Mouse (Mus musculus) kidney, postnatal 4 days (tissue): ENCODE data around the gene Dapk3.
A peak's percentile ranks its signal among the peaks of the same experiment; 100 is the strongest.

Experiments used
- DNase-seq, 2 experiments: peaks; one replicate each; pipeline ENCODE4 v3.0.0; 2021; ENCODE audit warnings: mixed read lengths in 2 of 2

Dapk3 gene

GRCm38 (mm10) chr10:81146296-81146695 lies 36.5 kb upstream of the Dapk3 start:
- no peak for DNase-seq

- no peak for DNase-seq
Measured at GRCm38 (mm10) chr10:81151261-81151660, 31.5 kb upstream of the Dapk3 start.

GRCm38 (mm10) chr10:81152609-81153008 lies 30.2 kb upstream of the Dapk3 start:
- DNase-seq = no peak

GRCm38 (mm10) chr10:81154313-81154712 lies 28.5 kb upstream of the Dapk3 start:
- DNase-seq = no peak

- no peak for DNase-seq
Measured at GRCm38 (mm10) chr10:81154736-81155135, 28.1 kb upstream of the Dapk3 start.

- peak; percentile 56 to 73 for DNase-seq
Measured at GRCm38 (mm10) chr10:81161602-81162317, 21.0 kb upstream of the Dapk3 start.

GRCm38 (mm10) chr10:81162318-81162652 lies 20.5 kb upstream of the Dapk3 start:
- peak in 1 of 2 experiments; percentile 40 for DNase-seq

GRCm38 (mm10) chr10:81165118-81165517 lies 17.7 kb upstream of the Dapk3 start:
- DNase-seq = no peak

GRCm38 (mm10) chr10:81167200-81168086 lies 15.4 kb upstream of the Dapk3 start, which contains the start of gene Pias4:
Gene Pias4, minus strand, starts transcription at chr10:81167923.
- DNase-seq = peak; percentile 100

GRCm38 (mm10) chr10:81168087-81168431 lies 14.7 kb upstream of the Dapk3 start:
- peak in 1 of 2 experiments; percentile 61 for DNase-seq

- DNase-seq = peak; percentile 89 to 94
Measured at GRCm38 (mm10) chr10:81168521-81169244, 14.1 kb upstream of the Dapk3 start.

GRCm38 (mm10) chr10:81169411-81169900 lies 13.3 kb upstream of the Dapk3 start:
- DNase-seq = peak; percentile 52 to 67

- DNase-seq = peak; percentile 87 to 90
Measured at GRCm38 (mm10) chr10:81173132-81173531, 9.7 kb upstream of the Dapk3 start.

- peak; percentile 93 to 94 for DNase-seq
Measured at GRCm38 (mm10) chr10:81174617-81175344, 8.0 kb upstream of the Dapk3 start.

- DNase-seq = peak in 1 of 2 experiments; percentile 33
Measured at GRCm38 (mm10) chr10:81175345-81175701, 7.5 kb upstream of the Dapk3 start.

- peak; percentile 66 to 78 for DNase-seq
Measured at GRCm38 (mm10) chr10:81175936-81176465, 6.8 kb upstream of the Dapk3 start.

GRCm38 (mm10) chr10:81176466-81177271 lies 6.1 kb upstream of the Dapk3 start, which contains the start of gene Eef2:
Gene Eef2, plus strand, starts transcription at chr10:81176631.
- DNase-seq = peak; percentile 100

- peak; percentile 48 to 60 for DNase-seq
Measured at GRCm38 (mm10) chr10:81177491-81177925, 5.3 kb upstream of the Dapk3 start.

- DNase-seq = no peak
Measured at GRCm38 (mm10) chr10:81177958-81178712, 4.7 kb upstream of the Dapk3 start.

GRCm38 (mm10) chr10:81178927-81179326 lies 3.9 kb upstream of the Dapk3 start:
- DNase-seq = no peak
